Mouse (Mus musculus): Measurements from ENCODE around the gene Ubr7. TPM values are rescaled to one million over a fixed set of nuclear protein-coding genes. Genes with fewer than 3 reads are reported as not detected.
A peak's percentile ranks its signal among the peaks of the same experiment; 100 is the strongest.

Gene Ubr7
- 10 to 100 TPM; 28.7 to 31.1 TPM for total RNA-seq (2021)
- long read RNA-seq, experiment 1, transcript Ubr7-201 (11 exons, 3,261 nt) = major isoform, 30 of 75 reads
- long read RNA-seq, experiment 1, partial matches to known transcripts = 0 of 75 reads
- long read RNA-seq, experiment 1, other reads (novel, unspliced or antisense) = 45 of 75 reads
- long read RNA-seq, experiment 2, transcript Ubr7-201 (11 exons, 3,261 nt) = major isoform, 29 of 66 reads
- long read RNA-seq, experiment 2, partial matches to known transcripts = 33 of 66 reads
- long read RNA-seq, experiment 2, other reads (novel, unspliced or antisense) = 4 of 66 reads

DNA sequence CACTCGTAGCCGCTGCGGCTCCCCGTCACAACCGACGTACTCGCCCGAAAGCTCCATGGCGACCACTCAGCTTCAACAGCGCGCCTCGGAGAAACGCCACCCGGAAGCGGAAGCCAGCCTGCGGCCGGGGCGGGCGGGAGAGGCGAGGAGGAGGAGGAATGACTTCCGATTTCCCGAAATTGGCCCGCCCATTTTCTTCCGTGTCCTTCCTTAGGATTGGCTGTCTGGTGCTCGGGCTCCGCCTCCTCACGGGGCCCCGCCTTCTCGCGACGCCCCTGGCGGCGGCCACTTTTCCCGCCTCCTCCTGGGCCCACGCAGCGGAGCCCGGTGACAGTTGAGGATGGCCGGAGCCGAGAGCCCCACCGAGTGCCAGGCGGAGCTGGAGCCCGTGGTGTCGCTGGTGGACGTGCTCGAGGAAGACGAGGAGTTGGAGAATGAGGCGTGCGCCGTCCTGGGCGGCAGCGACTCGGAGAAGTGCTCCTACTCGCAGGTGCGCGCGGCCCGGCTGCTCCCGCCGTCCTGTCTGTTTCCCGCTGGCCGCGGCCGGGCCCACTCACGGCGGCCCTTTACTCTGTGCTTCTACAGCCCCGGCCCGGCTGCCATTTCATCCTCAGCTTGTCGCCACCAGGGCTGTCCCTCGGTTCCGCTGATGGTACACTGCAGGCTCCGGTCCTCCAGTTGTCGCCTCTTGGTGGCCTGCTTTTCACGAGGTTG lies at the start of gene Ubr7, which contains the start of the genes Gm28051 and Gon7:
TSS of gene Ubr7 (plus strand) at position 279 of the 714 bp plus-strand sequence.
TSS of gene Gm28051 (minus strand) at position 77 of the 714 bp plus-strand sequence.
TSS of gene Gon7 (minus strand) at position 115 of the 714 bp plus-strand sequence.
- peak; percentile 91 to 97 for DNase-seq (ENCODE audit: low spot score in 2 of 2)

DNA sequence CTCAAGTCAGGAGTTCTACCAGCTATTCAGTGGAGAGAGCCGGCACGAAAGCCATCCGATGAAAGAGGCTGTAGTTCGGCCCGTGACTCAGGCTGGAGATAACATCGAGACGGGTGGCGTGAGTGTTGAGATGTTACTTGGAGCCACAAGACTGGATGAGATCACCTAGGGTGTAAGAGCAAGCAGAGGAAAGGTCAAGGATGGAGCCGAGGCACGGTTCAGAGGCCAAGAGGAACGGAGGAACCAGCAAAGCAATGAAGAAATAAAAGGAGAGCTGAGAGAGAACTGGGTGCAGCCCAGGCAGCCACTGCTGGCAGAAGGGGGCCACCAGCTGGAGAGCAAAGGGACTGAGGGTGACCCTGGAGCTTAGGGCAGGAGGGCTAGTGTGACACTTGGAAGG lies 49.5 kb upstream of the Ubr7 start:
- no peak for DNase-seq (ENCODE audit: low spot score in 2 of 2)

DNA sequence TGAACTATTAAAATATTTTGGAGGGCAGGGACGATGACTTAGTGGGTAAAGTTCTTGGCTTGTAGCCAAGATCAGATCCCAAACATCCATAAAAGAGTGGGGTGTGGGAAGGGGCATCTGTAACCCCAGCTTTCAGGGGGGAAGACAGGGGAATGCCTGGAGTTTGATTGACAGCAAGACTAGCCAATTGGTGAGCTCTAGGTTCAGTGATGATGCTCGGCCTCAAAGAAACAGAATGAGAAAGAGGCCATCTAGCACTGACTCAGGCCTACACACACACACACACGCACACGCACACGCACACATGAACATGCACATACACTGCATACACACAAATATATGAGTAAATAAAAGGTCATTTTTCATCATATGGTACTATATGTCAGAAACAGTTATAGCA lies 47.9 kb upstream of the Ubr7 start:
- no peak for DNase-seq (ENCODE audit: low spot score in 2 of 2)

DNA sequence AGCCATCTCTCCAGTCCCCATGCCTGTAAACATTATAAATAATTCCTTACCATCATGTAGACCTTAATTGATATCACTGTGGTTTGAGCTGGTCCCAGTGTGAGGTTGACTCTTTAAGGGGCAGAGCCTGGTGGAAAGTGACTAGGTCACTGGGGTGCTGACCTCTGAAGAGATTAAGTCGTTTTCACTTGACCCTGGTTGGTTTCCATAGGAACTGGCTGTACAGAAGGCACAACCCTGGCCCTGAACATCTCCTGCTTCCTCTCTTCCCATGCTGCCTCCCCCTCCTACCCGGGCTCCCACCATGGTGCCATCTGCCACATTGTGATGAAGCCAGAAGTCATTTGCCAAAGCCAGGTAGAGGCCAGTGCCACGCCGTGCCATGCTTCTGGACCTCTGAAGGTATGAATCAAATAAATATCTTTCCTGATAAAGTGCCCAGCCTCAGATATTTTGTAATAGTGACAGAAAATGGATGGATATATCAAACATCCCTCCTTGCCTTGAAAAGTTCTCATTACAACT lies 46.9 kb upstream of the Ubr7 start:
- DNase-seq (ENCODE audit: low spot score in 2 of 2) = no peak

DNA sequence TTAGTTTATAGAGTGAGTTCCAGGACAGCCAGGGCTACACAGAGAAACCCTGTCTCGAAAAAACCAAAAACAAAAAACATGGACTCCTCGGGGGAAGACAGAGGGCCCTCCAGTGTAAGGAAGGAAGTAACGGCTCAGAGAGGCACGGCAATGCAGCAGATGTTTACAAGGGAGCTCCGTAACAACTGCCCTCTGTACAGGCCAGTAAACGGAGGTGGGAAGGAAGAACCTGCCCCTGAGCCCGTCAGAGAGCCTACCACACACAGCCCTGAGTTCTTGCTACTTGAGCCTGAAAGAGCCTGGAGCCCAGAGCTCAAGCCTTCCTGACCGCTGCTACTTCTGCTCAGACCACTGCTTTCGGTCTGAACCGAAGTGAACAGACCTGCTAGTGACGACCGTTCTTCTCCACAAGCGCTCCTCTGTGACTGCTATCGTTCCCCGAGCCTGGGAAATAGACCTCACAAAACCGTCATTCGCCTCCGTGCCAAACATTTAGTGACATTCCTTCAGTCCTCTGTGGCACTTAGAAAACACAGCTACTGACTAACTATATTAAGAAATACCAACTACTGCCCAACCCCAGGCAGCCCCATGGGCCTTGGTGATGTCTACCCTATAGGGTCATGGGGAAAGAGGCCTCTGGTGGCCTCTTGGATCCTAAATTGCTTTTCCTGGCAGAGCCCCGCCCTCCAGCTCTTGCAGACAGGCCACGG lies 44.5 kb upstream of the Ubr7 start:
- DNase-seq (ENCODE audit: low spot score in 2 of 2) = no peak

DNA sequence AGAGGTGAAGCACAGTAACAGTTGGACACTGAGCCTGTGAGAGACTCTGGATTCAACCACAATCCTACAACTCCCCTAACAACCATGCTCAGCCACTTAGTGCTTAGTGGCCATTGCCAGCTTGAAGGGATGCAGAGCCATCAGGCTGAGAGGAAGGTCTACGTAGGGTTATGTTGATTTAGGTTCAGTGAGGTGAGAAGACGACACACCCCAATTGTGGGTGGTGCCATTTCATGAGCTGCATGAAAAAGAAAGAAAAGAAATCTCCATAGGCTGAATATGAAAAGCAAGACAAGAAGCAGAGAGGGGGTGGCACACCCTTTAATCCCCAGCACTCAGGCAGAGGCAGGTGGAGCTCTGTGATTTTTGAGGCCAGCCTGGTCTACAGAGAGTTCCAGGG lies 43.7 kb upstream of the Ubr7 start:
- DNase-seq (ENCODE audit: low spot score in 2 of 2) = no peak

DNA sequence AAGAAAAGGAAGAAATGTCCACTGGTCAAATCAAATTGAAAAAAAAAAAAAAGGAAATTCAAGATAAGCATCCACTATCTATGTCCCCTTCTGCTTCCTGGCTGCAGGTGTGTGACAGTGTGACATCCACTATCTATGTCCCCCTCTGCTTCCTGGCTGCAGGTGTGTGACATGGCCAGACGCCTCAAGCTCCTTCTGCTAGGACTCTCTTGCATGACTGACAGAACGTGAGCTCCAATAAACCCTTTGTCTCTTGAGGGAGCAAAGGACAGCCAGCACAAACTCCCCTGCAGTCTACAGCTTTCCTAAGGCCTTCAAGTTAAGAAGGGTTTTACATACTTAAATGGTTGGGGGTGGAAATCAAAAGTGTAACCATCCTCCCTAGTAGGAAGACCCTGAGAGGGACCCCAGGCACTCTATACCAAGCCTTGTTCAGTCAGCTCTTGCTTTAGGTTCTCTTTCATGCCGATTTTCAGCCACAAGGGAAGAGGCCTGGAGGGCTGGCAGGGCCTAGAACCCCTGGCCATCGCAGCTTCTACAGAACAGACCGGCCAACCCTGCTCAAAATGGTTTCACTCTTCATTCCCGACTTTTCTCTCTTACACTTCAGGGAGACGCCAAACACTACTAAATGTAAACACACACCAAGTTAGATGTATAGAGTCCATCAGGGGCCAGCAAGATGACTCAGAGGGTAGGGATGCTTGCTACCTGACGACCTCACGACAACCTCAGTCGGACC lies 42.9 kb upstream of the Ubr7 start:
- DNase-seq (ENCODE audit: low spot score in 2 of 2) = no peak

DNA sequence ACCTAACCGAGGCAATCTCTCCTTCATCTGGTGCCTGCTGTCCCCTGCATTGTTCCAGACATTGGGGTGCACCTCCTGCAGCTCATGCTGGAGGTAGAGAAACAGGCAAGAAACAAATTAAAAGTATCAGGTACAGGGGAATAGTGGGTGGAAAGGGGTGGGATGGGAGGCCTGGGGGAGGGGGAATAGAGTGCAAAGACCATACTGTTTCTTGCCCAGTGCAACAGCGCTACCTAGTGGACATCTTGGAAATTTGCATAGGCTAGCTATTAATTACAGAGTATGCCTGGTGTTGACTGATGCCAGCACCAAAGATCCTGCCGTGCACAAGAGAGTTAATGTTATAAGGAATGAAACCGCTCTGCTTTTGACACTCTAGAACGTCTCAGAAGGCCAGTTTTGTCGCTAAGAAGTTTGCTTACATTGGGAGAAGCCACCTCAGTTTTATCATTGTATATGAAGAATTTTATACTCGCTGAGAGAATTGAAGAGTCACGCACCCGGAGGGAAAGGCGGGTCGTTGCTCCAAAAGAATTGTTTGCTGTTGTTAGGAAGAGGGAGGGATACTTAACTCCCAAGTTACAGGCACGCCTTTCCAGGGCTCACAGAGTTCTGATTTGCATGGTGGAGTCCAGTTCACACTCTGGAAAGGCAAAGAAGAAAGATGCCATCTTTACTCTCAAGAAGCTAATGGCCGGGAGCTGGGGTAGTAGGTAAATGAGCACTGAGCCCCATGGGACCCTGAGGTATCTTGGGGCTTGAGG lies 38.0 kb upstream of the Ubr7 start:
- no peak for DNase-seq (ENCODE audit: low spot score in 2 of 2)

DNA sequence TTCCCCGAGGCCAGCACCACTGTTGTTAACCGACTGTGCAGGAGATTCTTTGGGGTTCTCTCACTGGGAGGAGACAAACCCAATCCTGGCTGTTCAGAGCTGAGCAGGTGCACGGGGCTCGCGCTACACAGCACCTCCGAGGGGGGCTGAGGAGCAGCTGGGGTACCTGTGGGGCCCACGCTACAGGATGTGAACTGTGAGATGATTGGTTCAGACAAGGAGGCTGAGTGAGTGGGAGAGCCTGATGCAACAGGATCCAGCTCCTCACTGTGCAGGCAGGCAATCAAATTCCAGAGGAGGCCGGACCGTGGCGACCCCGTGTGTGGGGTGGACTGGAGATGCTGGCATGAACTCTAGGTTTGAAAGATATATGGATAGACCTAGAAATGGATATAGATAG lies 35.3 kb upstream of the Ubr7 start:
- no peak for DNase-seq (ENCODE audit: low spot score in 2 of 2)

DNA sequence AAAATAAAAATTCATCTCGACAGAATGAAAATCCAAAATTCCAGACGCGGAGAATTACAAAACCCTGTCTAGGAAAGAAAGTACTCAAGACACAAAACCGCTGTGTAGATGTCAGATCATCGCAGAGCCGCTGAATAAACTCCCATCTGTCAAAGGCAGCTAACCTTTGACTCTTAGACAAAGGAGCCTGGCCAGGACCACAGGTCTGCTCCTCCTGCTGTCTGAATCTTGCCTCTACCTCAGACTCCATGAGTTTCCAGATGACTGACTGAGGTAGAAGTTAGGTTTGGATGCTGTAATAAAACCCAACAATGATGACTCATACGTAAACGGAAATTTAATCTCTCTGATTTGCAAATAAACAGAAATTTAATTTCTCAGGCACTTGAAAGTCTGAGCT lies 34.8 kb upstream of the Ubr7 start:
- DNase-seq (ENCODE audit: low spot score in 2 of 2) = no peak

DNA sequence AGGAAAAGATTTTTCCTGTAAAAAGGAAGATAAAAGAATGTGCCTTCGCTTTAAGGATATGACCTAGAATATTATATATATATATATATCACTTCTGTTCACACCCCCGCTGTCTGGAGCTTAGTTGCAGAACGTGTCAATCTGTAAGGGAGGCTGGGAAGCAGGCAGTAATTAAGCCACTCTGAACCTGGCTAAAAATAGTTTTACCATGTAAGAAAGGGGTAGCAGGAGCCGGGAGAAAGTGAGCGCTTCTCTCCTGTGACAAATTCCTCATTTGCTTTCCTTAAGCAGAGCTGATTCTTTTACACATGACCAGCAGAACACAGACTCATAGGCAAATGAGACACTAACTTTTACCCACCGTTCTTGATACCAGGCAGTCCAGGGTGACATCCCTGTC lies 33.9 kb upstream of the Ubr7 start:
- no peak for DNase-seq (ENCODE audit: low spot score in 2 of 2)

DNA sequence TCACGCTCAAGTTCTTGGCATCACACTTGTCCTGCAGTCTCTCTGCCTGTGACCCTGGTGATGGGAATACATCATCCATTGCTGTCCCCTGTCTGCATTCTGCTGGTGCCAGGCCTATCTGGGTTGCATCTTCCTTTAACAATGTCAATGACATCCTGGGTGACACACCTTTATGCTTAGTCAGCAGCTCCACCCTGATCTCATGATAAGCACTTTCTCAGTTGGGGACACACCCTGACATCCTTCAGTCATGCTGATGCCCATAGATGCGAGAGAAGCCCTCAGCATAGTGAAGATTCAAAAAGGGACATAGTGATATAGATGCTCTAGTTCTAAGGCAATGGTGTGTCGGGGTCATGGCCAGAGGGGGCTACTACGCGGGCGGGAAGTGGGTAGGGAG lies 32.6 kb upstream of the Ubr7 start:
- no peak for DNase-seq (ENCODE audit: low spot score in 2 of 2)

DNA sequence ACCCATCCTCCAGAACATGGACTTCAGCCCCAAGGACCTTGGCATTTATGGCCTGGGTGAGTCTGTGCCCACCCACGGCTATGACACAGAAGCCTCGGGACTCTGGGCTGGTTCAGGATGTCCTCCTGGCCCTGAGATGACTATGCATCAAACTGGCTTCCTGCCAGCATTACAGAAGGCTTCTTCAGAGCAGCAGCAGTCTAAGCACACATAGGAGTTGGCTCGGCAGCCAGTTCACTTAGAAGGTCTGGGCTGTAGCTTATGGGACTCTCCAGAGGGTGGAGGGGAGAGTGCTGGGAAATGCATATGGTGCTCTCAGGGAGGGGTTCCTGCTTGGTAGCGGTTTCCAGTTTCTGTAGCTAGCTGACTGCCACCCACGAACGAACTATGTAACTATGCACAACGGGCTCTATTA lies 32.0 kb upstream of the Ubr7 start:
- DNase-seq (ENCODE audit: low spot score in 2 of 2) = no peak

DNA sequence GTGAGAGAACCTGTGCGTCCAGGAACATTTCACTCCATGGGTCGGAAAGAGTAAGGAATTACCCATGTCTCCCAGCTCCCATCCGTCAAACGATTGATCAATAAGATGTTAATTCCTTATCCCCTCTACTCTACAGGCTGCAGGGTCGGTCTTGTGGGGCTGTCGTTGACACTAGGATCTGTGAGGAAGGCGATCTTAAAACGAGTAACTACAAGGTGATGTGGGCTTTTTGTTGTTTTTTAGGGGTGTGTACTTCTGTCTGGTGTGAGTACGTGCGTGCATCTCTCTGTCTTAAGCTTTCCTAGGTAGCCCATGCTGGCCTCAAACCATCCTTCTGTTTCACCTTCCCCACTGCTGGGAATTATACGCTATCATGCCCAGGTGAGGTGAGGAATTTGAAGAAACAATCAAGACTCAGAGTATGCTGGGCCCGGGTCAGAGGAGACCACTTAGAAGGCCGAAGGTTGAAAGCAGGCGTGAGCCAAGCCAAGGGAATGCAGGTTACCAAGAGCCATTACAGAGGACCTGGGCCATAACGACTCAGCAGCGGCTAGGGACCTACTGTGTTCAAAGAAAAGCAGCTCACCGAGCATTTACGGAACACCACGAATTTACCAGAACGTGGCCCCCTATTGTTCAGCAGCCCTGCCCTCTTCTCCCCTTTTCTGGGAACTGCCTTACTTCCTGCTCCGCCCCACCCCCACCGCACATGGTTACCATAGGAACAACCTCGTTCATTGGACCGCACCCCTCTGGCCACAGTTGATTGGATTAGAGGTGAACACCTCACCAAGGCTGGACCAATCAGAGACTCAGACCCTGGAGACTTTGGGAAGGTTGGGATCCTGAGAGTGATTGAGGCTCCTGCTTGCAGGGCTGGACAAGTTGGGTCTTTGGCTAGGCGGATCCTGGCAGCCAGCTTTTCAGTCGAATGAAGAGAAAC lies 27.6 kb upstream of the Ubr7 start:
- peak in 1 of 2 experiments; percentile 46 for DNase-seq (ENCODE audit: low spot score in 2 of 2)

DNA sequence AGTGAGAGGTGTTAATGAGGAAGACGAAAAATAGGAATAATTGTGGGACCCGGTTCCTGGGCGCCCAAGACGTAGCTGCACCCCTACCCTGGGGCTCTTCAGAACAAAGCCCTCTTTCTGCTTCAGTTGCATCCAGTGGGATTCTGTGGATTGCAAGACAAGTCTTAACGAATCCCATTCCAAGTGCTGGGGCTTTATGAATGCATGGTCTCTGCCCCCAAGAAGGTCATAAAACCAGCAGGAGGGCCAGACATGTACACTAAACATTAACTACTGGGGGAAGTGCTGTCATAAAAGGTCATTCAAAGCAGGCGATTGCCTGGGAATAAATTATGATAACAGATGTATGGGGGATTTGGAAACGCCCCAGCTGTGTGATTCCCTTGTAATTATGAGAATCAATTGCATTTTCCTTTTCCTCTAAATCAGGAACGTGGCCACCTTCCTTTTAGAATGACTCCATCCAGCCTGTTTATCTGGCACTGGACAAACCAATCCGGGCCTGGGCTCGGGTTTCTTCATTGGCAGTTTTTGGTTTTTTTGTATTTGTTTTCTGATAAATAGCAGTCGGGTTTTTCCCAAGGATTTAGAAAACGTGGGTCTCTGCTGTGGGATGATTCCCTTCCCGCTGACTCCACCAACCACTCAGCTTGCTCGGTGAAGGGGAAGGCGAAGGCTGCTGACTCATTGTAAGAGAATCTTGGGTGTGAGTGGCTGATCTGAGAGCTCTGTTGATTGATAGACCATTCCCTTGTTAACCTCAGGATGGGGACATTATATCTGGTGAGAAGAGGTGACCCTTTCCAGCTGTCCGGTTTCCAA lies 26.8 kb upstream of the Ubr7 start:
- no peak for DNase-seq (ENCODE audit: low spot score in 2 of 2)

DNA sequence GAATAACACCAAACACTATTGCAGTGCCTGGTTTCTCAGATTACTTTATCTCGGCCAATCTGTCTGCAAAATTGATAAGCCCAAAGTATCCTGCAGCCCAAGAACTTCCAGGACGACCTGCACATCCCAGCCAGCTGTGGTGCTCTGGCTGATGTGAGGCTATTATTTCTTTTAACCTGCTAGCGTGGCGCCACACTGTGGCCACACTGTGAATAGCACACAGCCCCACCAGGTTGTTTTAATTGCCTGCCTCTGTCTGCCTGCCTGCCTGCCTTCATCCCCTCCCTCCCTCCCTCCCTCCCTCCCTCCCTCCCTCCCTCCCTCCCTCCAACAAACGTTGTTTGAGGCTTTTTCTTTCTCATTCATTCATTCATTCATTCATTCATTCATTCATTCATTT lies 24.4 kb upstream of the Ubr7 start:
- DNase-seq (ENCODE audit: low spot score in 2 of 2) = peak in 1 of 2 experiments; percentile 63

DNA sequence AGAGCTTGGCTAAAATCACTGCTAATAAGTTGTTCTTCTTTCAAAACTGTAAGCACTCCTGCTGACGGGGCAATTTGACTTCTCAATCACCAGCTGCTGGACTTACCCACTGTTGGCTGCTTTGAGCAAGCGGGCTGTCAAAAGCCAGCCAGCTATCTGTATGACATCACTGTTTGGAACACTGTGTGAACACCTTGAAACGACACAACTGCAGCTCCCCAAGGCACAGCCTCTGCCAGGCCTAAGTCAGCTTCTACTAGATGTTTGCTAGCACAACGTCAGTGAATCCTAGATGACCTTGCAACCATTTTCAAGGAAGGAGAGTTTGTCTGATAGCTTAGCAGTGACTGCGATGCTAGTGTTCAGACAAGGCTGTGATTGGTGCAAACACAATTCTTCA lies 18.7 kb upstream of the Ubr7 start:
- DNase-seq (ENCODE audit: low spot score in 2 of 2) = no peak

DNA sequence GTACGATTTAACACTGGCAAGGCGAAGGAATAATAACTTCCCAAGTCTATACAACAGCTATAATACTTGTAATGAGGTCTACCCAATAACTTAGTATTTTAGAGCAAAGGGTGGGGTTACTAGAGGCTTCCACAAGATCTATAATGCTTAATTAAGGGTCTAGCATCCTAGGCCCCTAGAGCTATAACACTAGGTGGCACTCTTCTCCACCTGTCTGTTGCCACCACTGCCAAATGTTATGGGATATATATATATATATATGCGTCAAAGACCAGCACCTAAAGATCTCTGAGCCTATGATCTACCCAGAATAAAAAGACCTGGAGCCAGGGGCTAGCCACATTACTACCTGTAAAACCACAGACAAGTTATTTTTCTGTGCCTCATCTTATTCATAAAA lies 17.5 kb upstream of the Ubr7 start:
- DNase-seq (ENCODE audit: low spot score in 2 of 2) = no peak

All from gastrocnemius, postnatal 4 days (tissue).